Mouse (Mus musculus): ENCODE measurements around the gene Spred3. TPM values are rescaled to one million over a fixed set of nuclear protein-coding genes. Genes with fewer than 3 reads are reported as not detected.
"Not testable (repeated sequence)": the region's sequence is repeated elsewhere in the genome, so short reads cannot be mapped to it uniquely, and the experiment has no call there.

The Spred3 gene
- polyA plus RNA-seq, 1 experiment from 2014 or later = 3.5 TPM

GRCm38 (mm10) chr7:29146625-29147367, 23.4 kb downstream of the Spred3 start:
- H3K9ac ChIP-seq (ENCODE audit: low read depth, low read length) = no peak overlapping the region
- H3K36me3 ChIP-seq (ENCODE audit: control insufficient read depth, insufficient read depth, low read length) = no peaks in the 10 kb centered on the region
- H3K4me1 ChIP-seq (ENCODE audit: control insufficient read depth, insufficient read depth, low read length) = no peaks in the 10 kb centered on the region
- ATAC-seq (replicated peaks; ENCODE audit: insufficient number of reproducible peaks, low FRiP score, low TSS enrichment) = no peak
- H3K27me3 ChIP-seq (ENCODE audit: control insufficient read depth, insufficient read depth, low read length) = no peaks in the 10 kb centered on the region
- WGBS (ENCODE audit: insufficient replicate concordance) = 80% methylated on average over 7 of the region's 7 CpGs
- H3K4me3 ChIP-seq (ENCODE audit: low read depth, low read length) = no peak overlapping the region
- H3K27ac ChIP-seq (ENCODE audit: low read depth, low read length) = no peak overlapping the region
- no peaks in the 10 kb centered on the region for H3K9me3 ChIP-seq (replicated peaks; ENCODE audit: control insufficient read depth, low read length)
- no peak overlapping the region for H3K4me2 ChIP-seq

GRCm38 (mm10) chr7:29144006-29144405, 26.2 kb downstream of the Spred3 start:
- no peak overlapping the region for H3K4me2 ChIP-seq
- H3K9me3 ChIP-seq (replicated peaks; ENCODE audit: control insufficient read depth, low read length) = no peaks in the 10 kb centered on the region
- no peak overlapping the region for H3K27ac ChIP-seq (ENCODE audit: low read depth, low read length)
- H3K9ac ChIP-seq (ENCODE audit: low read depth, low read length) = no peak overlapping the region
- H3K27me3 ChIP-seq (ENCODE audit: control insufficient read depth, insufficient read depth, low read length) = no peaks in the 10 kb centered on the region
- no peak overlapping the region for H3K4me3 ChIP-seq (ENCODE audit: low read depth, low read length)
- no peaks in the 10 kb centered on the region for H3K36me3 ChIP-seq (ENCODE audit: control insufficient read depth, insufficient read depth, low read length)
- WGBS (ENCODE audit: insufficient replicate concordance) = 89% methylated on average over 4 of the region's 4 CpGs
- no peak for ATAC-seq (replicated peaks; ENCODE audit: insufficient number of reproducible peaks, low FRiP score, low TSS enrichment)
- H3K4me1 ChIP-seq (ENCODE audit: control insufficient read depth, insufficient read depth, low read length) = no peaks in the 10 kb centered on the region

- H3K27ac ChIP-seq (ENCODE audit: low read depth, low read length) = no peak overlapping the region
- peaks cover 5% of the 10 kb centered on the region for H3K27me3 ChIP-seq (ENCODE audit: control insufficient read depth, insufficient read depth, low read length)
- no peak for ATAC-seq (replicated peaks; ENCODE audit: insufficient number of reproducible peaks, low FRiP score, low TSS enrichment)
- no peaks in the 10 kb centered on the region for H3K36me3 ChIP-seq (ENCODE audit: control insufficient read depth, insufficient read depth, low read length)
- 74% methylated on average over 8 of the region's 8 CpGs for WGBS (ENCODE audit: insufficient replicate concordance)
- no peaks in the 10 kb centered on the region for H3K9me3 ChIP-seq (replicated peaks; ENCODE audit: control insufficient read depth, low read length)
- no peak overlapping the region for H3K9ac ChIP-seq (ENCODE audit: low read depth, low read length)
- no peaks in the 10 kb centered on the region for H3K4me1 ChIP-seq (ENCODE audit: control insufficient read depth, insufficient read depth, low read length)
- H3K4me2 ChIP-seq = no peak overlapping the region
- H3K4me3 ChIP-seq (ENCODE audit: low read depth, low read length) = no peak overlapping the region
These were observed 28.8 kb downstream of the Spred3 start for GRCm38 (mm10) chr7:29141416-29141815.

GRCm38 (mm10) chr7:29139237-29139636, 31.0 kb downstream of the Spred3 start:
- peaks cover 19% of the 10 kb centered on the region for H3K27me3 ChIP-seq (ENCODE audit: control insufficient read depth, insufficient read depth, low read length)
- H3K9ac ChIP-seq (ENCODE audit: low read depth, low read length); H3K27ac ChIP-seq (ENCODE audit: low read depth, low read length); ATAC-seq (replicated peaks; ENCODE audit: insufficient number of reproducible peaks, low FRiP score, low TSS enrichment); H3K36me3 ChIP-seq (ENCODE audit: control insufficient read depth, insufficient read depth, low read length); H3K4me3 ChIP-seq (ENCODE audit: low read depth, low read length); H3K4me1 ChIP-seq (ENCODE audit: control insufficient read depth, insufficient read depth, low read length); H3K4me2 ChIP-seq; H3K9me3 ChIP-seq (replicated peaks; ENCODE audit: control insufficient read depth, low read length): not testable (repeated sequence)
- WGBS (ENCODE audit: insufficient replicate concordance) = 83% methylated on average over 3 of the region's 4 CpGs

- H3K9ac ChIP-seq (ENCODE audit: low read depth, low read length) = no peak overlapping the region
- 0 out of 2 replicates have a peak, but pooled peaks cover 3% of the 10 kb centered on the region for H3K4me1 ChIP-seq (ENCODE audit: control insufficient read depth, insufficient read depth, low read length)
- H3K4me2 ChIP-seq = 0 out of 2 replicates have a peak overlapping the region, but pooled peaks have one; percentile 16
- H3K36me3 ChIP-seq (ENCODE audit: control insufficient read depth, insufficient read depth, low read length) = no peaks in the 10 kb centered on the region
- no peak overlapping the region for H3K27ac ChIP-seq (ENCODE audit: low read depth, low read length)
- peaks cover 19% of the 10 kb centered on the region for H3K27me3 ChIP-seq (ENCODE audit: control insufficient read depth, insufficient read depth, low read length)
- 25% methylated on average over 16 of the region's 16 CpGs for WGBS (ENCODE audit: insufficient replicate concordance)
- H3K4me3 ChIP-seq (ENCODE audit: low read depth, low read length) = no peak overlapping the region
- no peaks in the 10 kb centered on the region for H3K9me3 ChIP-seq (replicated peaks; ENCODE audit: control insufficient read depth, low read length)
- ATAC-seq (replicated peaks; ENCODE audit: insufficient number of reproducible peaks, low FRiP score, low TSS enrichment) = no peak
These were observed 32.8 kb downstream of the Spred3 start for GRCm38 (mm10) chr7:29137429-29137828.

GRCm38 (mm10) chr7:29134693-29135386, 35.4 kb downstream of the Spred3 start, which contains the start of gene Rasgrp4:
Gene Rasgrp4 (plus strand): TSS chr7:29134851.
- H3K4me2 ChIP-seq = peak within 1 kb of the TSS; percentile 53
- H3K27ac ChIP-seq (ENCODE audit: low read depth, low read length) = no peak within 1 kb of the TSS
- H3K27me3 ChIP-seq (ENCODE audit: control insufficient read depth, insufficient read depth, low read length) = peaks cover 19% of the 10 kb centered on the region
- 0 out of 2 replicates have a peak, but pooled peaks cover 3% of the 10 kb centered on the region for H3K4me1 ChIP-seq (ENCODE audit: control insufficient read depth, insufficient read depth, low read length)
- 0% methylated on average over 17 of the region's 20 CpGs for WGBS (ENCODE audit: insufficient replicate concordance)
- H3K36me3 ChIP-seq (ENCODE audit: control insufficient read depth, insufficient read depth, low read length) = no peaks in the 10 kb centered on the region
- H3K9me3 ChIP-seq (replicated peaks; ENCODE audit: control insufficient read depth, low read length) = no peaks in the 10 kb centered on the region
- no peak for ATAC-seq (replicated peaks; ENCODE audit: insufficient number of reproducible peaks, low FRiP score, low TSS enrichment)
- H3K9ac ChIP-seq (ENCODE audit: low read depth, low read length) = no peak within 1 kb of the TSS
- H3K4me3 ChIP-seq (ENCODE audit: low read depth, low read length) = peak within 1 kb of the TSS; percentile 25

- H3K27ac ChIP-seq (ENCODE audit: low read depth, low read length) = no peak overlapping the region
- 0 out of 2 replicates have a peak, but pooled peaks cover 3% of the 10 kb centered on the region for H3K4me1 ChIP-seq (ENCODE audit: control insufficient read depth, insufficient read depth, low read length)
- no peak overlapping the region for H3K9ac ChIP-seq (ENCODE audit: low read depth, low read length)
- H3K27me3 ChIP-seq (ENCODE audit: control insufficient read depth, insufficient read depth, low read length) = peaks cover 19% of the 10 kb centered on the region
- 2% methylated on average over 3 of the region's 4 CpGs for WGBS (ENCODE audit: insufficient replicate concordance)
- H3K4me3 ChIP-seq (ENCODE audit: low read depth, low read length) = peak overlapping the region; percentile 25
- no peaks in the 10 kb centered on the region for H3K9me3 ChIP-seq (replicated peaks; ENCODE audit: control insufficient read depth, low read length)
- no peaks in the 10 kb centered on the region for H3K36me3 ChIP-seq (ENCODE audit: control insufficient read depth, insufficient read depth, low read length)
- H3K4me2 ChIP-seq = peak overlapping the region; percentile 53
- ATAC-seq (replicated peaks; ENCODE audit: insufficient number of reproducible peaks, low FRiP score, low TSS enrichment) = no peak
These were observed 36.0 kb downstream of the Spred3 start for GRCm38 (mm10) chr7:29134230-29134629.

DNA sequence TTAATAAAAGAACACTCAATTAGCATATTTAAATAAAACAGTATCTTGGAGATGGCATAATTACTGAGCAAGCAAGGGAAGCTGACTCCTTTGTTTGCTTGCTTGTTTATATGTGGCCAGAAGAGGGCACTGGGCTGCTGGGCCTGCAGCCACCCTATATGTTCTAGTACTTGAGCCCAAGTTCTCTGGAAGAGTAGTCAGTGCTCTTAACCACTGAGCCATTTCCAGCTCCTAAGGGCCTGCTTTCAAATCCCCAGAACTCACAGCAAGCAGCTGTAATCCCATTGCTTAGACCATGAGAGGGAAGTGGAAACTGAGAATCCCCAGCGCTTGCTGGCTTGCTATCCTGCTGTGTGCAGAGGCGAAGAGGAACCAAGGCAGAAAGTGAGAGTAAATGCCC, 41.5 kb downstream of the Spred3 start:
- 63% methylated on average over 2 of the region's 2 CpGs for WGBS (ENCODE audit: insufficient replicate concordance)
- H3K4me3 ChIP-seq (ENCODE audit: low read depth, low read length) = no peak overlapping the region
- no peaks in the 10 kb centered on the region for H3K27me3 ChIP-seq (ENCODE audit: control insufficient read depth, insufficient read depth, low read length)
- ATAC-seq (replicated peaks; ENCODE audit: insufficient number of reproducible peaks, low FRiP score, low TSS enrichment) = no peak
- no peaks in the 10 kb centered on the region for H3K9me3 ChIP-seq (replicated peaks; ENCODE audit: control insufficient read depth, low read length)
- H3K27ac ChIP-seq (ENCODE audit: low read depth, low read length) = no peak overlapping the region
- H3K9ac ChIP-seq (ENCODE audit: low read depth, low read length) = no peak overlapping the region
- H3K4me2 ChIP-seq = no peak overlapping the region
- no peaks in the 10 kb centered on the region; the same call in 1 of the 2 replicates for H3K4me1 ChIP-seq (ENCODE audit: control insufficient read depth, insufficient read depth, low read length)
- no peaks in the 10 kb centered on the region for H3K36me3 ChIP-seq (ENCODE audit: control insufficient read depth, insufficient read depth, low read length)
